Mouse (Mus musculus) E14TG2a.4 (cell line): ENCODE data around the gene Cobll1.

Experiments
- CTCF ChIP-seq: conservative IDR thresholded peaks from 2 replicates; pipeline ENCODE4 v1.5.1; 2014; ENCODE audit warnings: low read length
- NANOG ChIP-seq: IDR thresholded peaks from 2 replicates; pipeline ENCODE4 v1.6.1; 2014; ENCODE audit warnings: borderline replicate concordance, low read length, mixed read lengths

DNA sequence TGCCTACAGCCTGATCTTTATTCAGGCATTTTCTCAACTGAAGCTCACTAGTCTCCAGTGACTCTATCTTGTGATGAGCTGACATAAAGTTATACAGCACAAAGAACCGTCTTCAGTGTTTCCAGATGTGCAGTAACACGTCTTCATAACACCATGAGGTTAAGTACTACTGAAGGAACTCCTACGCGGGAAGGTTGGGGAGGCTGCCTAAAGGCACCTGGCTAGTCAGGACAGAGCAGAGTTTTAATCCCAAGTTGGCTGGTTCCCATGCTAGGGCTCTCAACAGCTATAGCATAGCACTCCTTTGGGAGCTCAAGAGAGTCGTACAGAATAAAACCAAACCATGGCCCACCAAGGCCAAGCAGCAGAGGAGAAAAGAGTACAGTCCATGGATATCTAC is 76.6 kb downstream of the Cobll1 start:
- TF ChIP-seq CTCF (no peak), NANOG (no peak)
